15 mouse cellular contexts compared by ENCODE assay signal in the genomic region with DNA sequence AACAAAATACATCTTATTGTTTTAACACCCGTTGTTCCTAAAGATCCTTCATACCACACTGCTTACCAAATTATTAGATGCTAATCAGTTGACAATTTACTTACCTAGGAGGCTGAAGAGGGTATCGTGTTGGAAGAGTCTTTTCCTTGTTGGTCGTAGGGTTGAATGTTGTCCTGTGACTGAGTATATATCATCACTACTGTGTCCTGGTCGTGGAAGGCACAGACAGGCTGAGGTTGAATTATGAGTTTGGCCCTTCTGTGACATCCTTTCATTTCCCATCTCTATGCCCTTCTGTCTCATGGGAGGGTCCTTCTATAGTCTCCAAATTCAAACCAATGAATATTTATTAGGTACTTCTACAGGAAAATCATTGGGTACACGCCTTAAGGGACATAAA.
A peak's percentile ranks its signal among the peaks of the same experiment; 100 is the strongest.
DNase-seq lines count a peak whose midpoint lies in the region; ATAC-seq and TF ChIP-seq lines count a peak whose summit lies in the region.
"Had no signal": no experiment of that assay in that cellular context is flagged by ENCODE, and none has a peak within 500 bp of the region (broad histone marks: within the 10 kb centered on the region; RNA-seq: fewer than 3 reads in every experiment).

No protein-coding gene starts in this region.

- H3K27me3 ChIP-seq in forebrain, embryonic 12.5 days: no peaks in the 10 kb centered on the region
- no peaks in the 10 kb centered on the region for H3K27me3 ChIP-seq in forebrain, embryonic 11.5 days (ENCODE audit: control insufficient read depth, insufficient read depth, low read length)
- no peaks in the 10 kb centered on the region for H3K27me3 ChIP-seq in hindbrain, embryonic 15.5 days
- no peaks in the 10 kb centered on the region for H3K27me3 ChIP-seq in midbrain, embryonic 14.5 days (ENCODE audit: control insufficient read depth, insufficient read depth, low read length)
- H3K27me3 ChIP-seq: heart, embryonic 12.5 days; intestine, embryonic 15.5 days; stomach, embryonic 15.5 days had no signal

- H3K9me3 ChIP-seq in forebrain, embryonic 12.5 days: no peaks in the 10 kb centered on the region
- no peaks in the 10 kb centered on the region for H3K9me3 ChIP-seq in forebrain, embryonic 11.5 days (ENCODE audit: control insufficient read depth, low read length)
- H3K9me3 ChIP-seq in hindbrain, embryonic 15.5 days: no peaks in the 10 kb centered on the region
- H3K9me3 ChIP-seq in midbrain, embryonic 14.5 days (ENCODE audit: control insufficient read depth, low read length): no peaks in the 10 kb centered on the region
- H3K9me3 ChIP-seq: G1E; heart, embryonic 12.5 days; intestine, embryonic 15.5 days; stomach, embryonic 15.5 days had no signal

- WGBS in forebrain, embryonic 12.5 days: 55% methylated on average over 5 of the region's 5 CpGs
- 57% methylated on average over 5 of the region's 5 CpGs for WGBS in forebrain, embryonic 11.5 days
- WGBS in hindbrain, embryonic 15.5 days: 31% methylated on average over 5 of the region's 5 CpGs
- 37% methylated on average over 5 of the region's 5 CpGs for WGBS in midbrain, embryonic 14.5 days
- 43% methylated on average over 5 of the region's 5 CpGs for WGBS in lung, adult 2 months

- H3K27ac ChIP-seq in forebrain, embryonic 12.5 days: no peak overlapping the region
- no peak overlapping the region for H3K27ac ChIP-seq in forebrain, embryonic 11.5 days (ENCODE audit: low read depth, low read length)
- 0 out of 2 replicates have a peak overlapping the region, but pooled peaks have one; percentile 34 for H3K27ac ChIP-seq in hindbrain, embryonic 15.5 days (replicated peaks)
- peak overlapping the region; percentile 65 for H3K27ac ChIP-seq in midbrain, embryonic 14.5 days (replicated peaks; ENCODE audit: low read depth, low read length)
- H3K27ac ChIP-seq: intestine, embryonic 15.5 days; stomach, embryonic 15.5 days had no signal

- no peak for DNase-seq in forebrain, embryonic 11.5 days (ENCODE audit: low spot score)
- peak; percentile 8 for DNase-seq in midbrain, embryonic 14.5 days
- no peak for DNase-seq in lung, adult 2 months
- no peak for DNase-seq in frontal cortex, postnatal 14 days (ENCODE audit: low spot score in 2 of 2)
- DNase-seq in urinary bladder, postnatal 10 days (ENCODE audit: low spot score): no peak
- DNase-seq: gastrocnemius, postnatal 36 days; spleen, adult 18-20 months had no signal

- H3K9ac ChIP-seq in forebrain, embryonic 12.5 days: 0 out of 2 replicates have a peak overlapping the region, but pooled peaks have one; percentile 18
- H3K9ac ChIP-seq in forebrain, embryonic 11.5 days (ENCODE audit: low read length): no peak overlapping the region
- no peak overlapping the region for H3K9ac ChIP-seq in hindbrain, embryonic 15.5 days
- H3K9ac ChIP-seq in midbrain, embryonic 14.5 days (replicated peaks; ENCODE audit: low read length): no peak overlapping the region
- H3K9ac ChIP-seq: heart, embryonic 12.5 days; intestine, embryonic 15.5 days; stomach, embryonic 15.5 days had no signal

- TF ChIP-seq CTCF in lung, adult 2 months (IDR thresholded peaks at IDR 0.05; ENCODE audit: insufficient read depth, low read length): no peak

- peaks cover 12% of the 10 kb centered on the region for H3K4me1 ChIP-seq in forebrain, embryonic 12.5 days
- no peaks in the 10 kb centered on the region for H3K4me1 ChIP-seq in forebrain, embryonic 11.5 days (replicated peaks; ENCODE audit: control insufficient read depth, insufficient read depth, low read length)
- peaks cover 4% of the 10 kb centered on the region for H3K4me1 ChIP-seq in hindbrain, embryonic 15.5 days (replicated peaks)
- H3K4me1 ChIP-seq in midbrain, embryonic 14.5 days (ENCODE audit: control insufficient read depth, insufficient read depth, low read length): peaks cover 4% of the 10 kb centered on the region; the same call in 1 of the 2 replicates
- no peaks in the 10 kb centered on the region for H3K4me1 ChIP-seq in lung, adult 2 months (ENCODE audit: control insufficient read depth, insufficient read depth, low read length)
- H3K4me1 ChIP-seq: heart, embryonic 12.5 days; intestine, embryonic 15.5 days; stomach, embryonic 15.5 days had no signal

- no peak overlapping the region for H3K4me3 ChIP-seq in forebrain, embryonic 12.5 days (replicated peaks)
- no peak overlapping the region for H3K4me3 ChIP-seq in forebrain, embryonic 11.5 days (ENCODE audit: low read depth, low read length)
- H3K4me3 ChIP-seq in hindbrain, embryonic 15.5 days: no peak overlapping the region
- no peak overlapping the region for H3K4me3 ChIP-seq in midbrain, embryonic 14.5 days (replicated peaks; ENCODE audit: low read depth, low read length)
- no peak overlapping the region for H3K4me3 ChIP-seq in lung, adult 2 months (replicated peaks; ENCODE audit: extremely low read depth, low read depth, low read length)
- H3K4me3 ChIP-seq: heart, embryonic 12.5 days; intestine, embryonic 15.5 days; stomach, embryonic 15.5 days had no signal

- H3K4me2 ChIP-seq in forebrain, embryonic 12.5 days: no peak overlapping the region
- no peak overlapping the region for H3K4me2 ChIP-seq in forebrain, embryonic 11.5 days (ENCODE audit: low read depth, low read length, severe bottlenecking)
- H3K4me2 ChIP-seq in hindbrain, embryonic 15.5 days: peak overlapping the region; percentile 24; the same call in 1 of the 2 replicates
- peak overlapping the region; percentile 28 for H3K4me2 ChIP-seq in midbrain, embryonic 14.5 days (ENCODE audit: low read length)
- H3K4me2 ChIP-seq: intestine, embryonic 15.5 days; stomach, embryonic 15.5 days had no signal

- TF ChIP-seq POLR2A in lung, adult 2 months (IDR thresholded peaks at IDR 0.05; ENCODE audit: borderline replicate concordance, extremely low read depth, low read depth, low read length): no peak

- peak; percentile 24 for ATAC-seq in forebrain, embryonic 12.5 days (ENCODE audit: low FRiP score)
- no peak for ATAC-seq in forebrain, embryonic 11.5 days (replicated peaks; ENCODE audit: low FRiP score)
- peak; percentile 44; the same call in 1 of the 2 replicates for ATAC-seq in hindbrain, embryonic 15.5 days (ENCODE audit: low FRiP score, low read depth)
- peak; percentile 15; the same call in 1 of the 2 replicates for ATAC-seq in midbrain, embryonic 14.5 days (ENCODE audit: low FRiP score, low TSS enrichment)
- no peak for ATAC-seq in frontal cortex, adult (ENCODE audit: low TSS enrichment)
- ATAC-seq: CD4-positive, CD25-positive, alpha-beta regulatory T cell, adult 4 months; intestine, embryonic 15.5 days had no signal

- H3K36me3 ChIP-seq in forebrain, embryonic 12.5 days (replicated peaks): no peaks in the 10 kb centered on the region
- H3K36me3 ChIP-seq in forebrain, embryonic 11.5 days (ENCODE audit: control insufficient read depth, insufficient read depth, low read length): no peaks in the 10 kb centered on the region
- no peaks in the 10 kb centered on the region for H3K36me3 ChIP-seq in hindbrain, embryonic 15.5 days
- H3K36me3 ChIP-seq in midbrain, embryonic 14.5 days (ENCODE audit: control insufficient read depth, insufficient read depth, low read length): no peaks in the 10 kb centered on the region
- H3K36me3 ChIP-seq: G1E; heart, embryonic 12.5 days; intestine, embryonic 15.5 days; stomach, embryonic 15.5 days had no signal

Comparison
In these comparisons a context has a peak if more than half of its experiments do, and no peak if none do; other contexts are left out.
1. ATAC-seq: peak in forebrain, embryonic 12.5 days (single experiment), hindbrain, embryonic 15.5 days (single experiment) and midbrain, embryonic 14.5 days (single experiment); none in forebrain, embryonic 11.5 days (single experiment) and frontal cortex, adult (single experiment).
2. H3K27ac ChIP-seq: peak in hindbrain, embryonic 15.5 days (single experiment) and midbrain, embryonic 14.5 days (single experiment); none in forebrain, embryonic 12.5 days (single experiment) and forebrain, embryonic 11.5 days (single experiment).
3. H3K4me2 ChIP-seq: peak in hindbrain, embryonic 15.5 days (single experiment) and midbrain, embryonic 14.5 days (single experiment); none in forebrain, embryonic 12.5 days (single experiment) and forebrain, embryonic 11.5 days (single experiment).